Mouse (Mus musculus): ENCODE data around the gene Icam2.
A peak's percentile ranks its signal among the peaks of the same experiment; 100 is the strongest.
"Not testable (repeated sequence)": the region's sequence is repeated elsewhere in the genome, so short reads cannot be mapped to it uniquely, and the experiment has no call there.

Icam2 gene

GRCm38 (mm10) chr11:106344910-106345309 is 43.0 kb downstream of the Icam2 start:
- peak; percentile 28 for DNase-seq (ENCODE audit: low spot score)

- no peak for DNase-seq (ENCODE audit: low spot score)
Observed at GRCm38 (mm10) chr11:106340990-106341520, 46.8 kb downstream of the Icam2 start.

DNA sequence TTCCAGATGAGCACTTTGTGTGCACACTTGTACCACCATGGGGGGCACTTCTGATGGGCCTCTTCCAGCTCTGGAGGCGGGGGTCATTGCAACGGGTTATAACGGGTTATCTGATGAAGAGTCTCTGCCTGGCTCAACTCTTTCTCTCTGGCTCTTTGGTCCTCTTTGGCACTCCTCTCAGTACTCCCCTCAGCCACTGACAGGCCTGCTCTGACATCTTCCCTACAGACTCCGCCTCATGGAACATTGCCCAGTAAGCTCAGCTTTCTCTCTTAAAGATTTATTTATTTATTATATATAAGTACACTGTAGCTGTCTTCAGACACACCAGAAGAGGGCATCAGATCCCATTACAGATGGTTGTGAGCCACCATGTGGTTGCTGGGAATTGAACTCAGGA is 48.6 kb downstream of the Icam2 start:
- not testable (repeated sequence) for DNase-seq (ENCODE audit: low spot score)

- no peak for DNase-seq (ENCODE audit: low spot score)
Observed at GRCm38 (mm10) chr11:106338870-106339269, 49.0 kb downstream of the Icam2 start.

DNA sequence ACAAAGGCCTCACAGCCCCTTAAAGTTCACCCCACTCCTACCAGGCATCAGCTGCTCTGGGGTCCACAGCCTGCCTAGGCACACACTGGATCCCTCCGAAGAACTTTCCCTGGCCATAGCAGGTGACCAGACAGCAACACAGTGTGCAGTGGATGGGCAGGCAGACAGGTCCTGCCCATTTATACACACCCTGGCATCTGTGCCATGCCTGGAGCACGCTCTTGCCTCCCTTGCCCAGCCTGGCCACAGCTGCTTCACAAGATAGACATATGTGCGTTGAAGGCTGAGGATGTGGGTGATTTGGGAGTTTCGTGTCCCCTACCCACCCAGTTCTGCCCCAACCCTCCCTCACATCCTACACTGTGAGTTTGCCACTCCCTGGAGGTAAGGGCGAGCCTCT is 49.8 kb downstream of the Icam2 start:
- no peak for DNase-seq (ENCODE audit: low spot score)

DNA sequence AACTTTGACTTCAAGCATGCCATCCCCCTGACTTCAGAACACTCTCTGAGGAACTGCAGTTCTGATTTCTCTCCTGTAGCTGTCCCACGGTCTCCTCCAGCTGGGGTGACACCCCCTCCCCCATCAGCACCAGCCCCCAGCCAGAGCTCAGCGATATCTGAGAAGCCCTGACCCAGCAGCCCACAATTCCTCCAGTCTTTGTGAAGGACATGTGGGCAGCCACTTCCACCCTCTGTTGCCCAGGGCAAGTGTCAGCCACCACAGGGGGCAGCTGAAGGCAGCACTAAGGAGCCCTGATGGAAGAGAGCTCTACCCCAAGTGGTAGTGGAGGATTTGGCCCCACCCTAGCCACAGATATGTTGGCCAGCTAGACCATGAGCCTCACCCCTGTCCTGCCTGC is 53.8 kb downstream of the Icam2 start:
- no peak for DNase-seq (ENCODE audit: low spot score)

DNA sequence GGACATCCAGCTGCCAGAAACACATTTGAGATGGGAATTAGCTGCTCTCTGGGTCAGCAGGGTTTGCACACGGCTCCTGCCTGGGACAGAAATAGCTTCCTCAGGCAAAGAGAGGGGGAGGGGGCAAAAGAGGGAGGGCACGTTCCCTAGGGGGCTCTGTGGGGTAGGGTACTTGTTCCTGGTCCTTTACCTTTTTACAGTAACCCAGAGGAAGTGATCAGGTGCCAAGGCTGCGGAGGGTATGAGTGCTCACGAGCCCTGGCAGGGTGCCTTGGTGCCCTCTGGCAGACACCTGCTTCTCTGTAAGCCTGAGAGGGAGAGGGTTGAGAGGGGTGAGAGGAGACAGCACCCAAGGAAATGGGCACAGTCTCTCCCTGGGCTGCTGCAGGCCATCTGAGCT is 55.4 kb downstream of the Icam2 start:
- DNase-seq (ENCODE audit: low spot score): no peak

DNA sequence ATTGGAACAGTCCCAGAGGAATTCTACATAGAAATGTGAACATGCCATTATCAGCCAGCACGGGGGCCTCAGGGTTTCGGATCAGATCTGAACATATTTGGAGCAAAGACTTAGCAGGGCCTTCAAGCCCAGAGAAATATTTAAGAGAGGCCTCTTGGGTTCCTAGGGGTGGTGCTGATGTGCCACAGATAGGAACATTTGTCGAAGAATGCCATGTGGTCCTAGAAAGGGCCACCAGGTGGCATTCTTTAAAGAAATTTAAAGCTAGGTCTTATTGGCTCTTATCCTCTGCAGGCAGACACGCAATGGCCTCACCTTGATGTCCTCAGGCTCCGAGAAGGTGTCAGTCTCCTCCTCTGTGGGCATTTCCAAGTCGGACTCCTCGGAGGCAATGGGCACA is 58.2 kb downstream of the Icam2 start:
- DNase-seq (ENCODE audit: low spot score): peak; percentile 55

DNA sequence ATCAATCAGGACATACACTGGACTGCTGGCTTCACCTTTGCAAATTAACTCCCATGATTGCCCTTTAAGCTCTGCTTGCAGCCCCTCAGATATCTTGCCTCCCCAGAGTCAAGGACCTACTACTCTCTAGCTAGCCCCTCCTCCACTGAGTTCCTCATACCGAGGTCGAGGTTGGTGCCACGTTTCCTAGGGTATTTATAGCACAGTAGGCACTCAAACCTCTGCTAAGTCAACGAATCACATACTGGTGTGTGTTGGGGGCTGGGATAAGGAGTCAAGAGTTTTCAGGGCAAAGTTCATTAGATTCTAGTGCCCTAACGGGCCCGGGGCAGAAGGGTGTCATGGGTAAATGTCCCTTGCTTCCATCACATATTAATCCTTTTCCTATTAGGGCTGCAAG is 58.7 kb downstream of the Icam2 start:
- DNase-seq (ENCODE audit: low spot score): no peak

DNA sequence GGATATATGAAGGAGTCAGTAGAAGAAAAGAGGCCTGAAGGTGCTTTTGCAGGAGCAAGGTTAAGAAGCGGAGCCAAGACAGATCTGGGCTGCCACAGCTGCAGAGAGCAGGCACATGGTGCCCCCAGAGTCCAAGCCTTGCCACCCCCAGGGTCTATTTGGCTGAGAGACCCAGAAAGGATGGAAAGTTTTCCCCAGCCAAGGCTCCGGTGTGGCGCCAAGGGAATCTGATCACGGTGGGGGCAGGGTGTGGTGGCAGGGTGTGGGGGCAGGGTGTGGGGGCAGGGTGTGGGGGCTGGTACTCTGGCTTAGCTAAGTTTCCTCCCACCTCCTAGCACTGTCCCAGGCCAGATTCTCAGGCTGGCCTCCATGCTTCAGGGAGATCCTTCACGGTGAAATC is 59.4 kb downstream of the Icam2 start:
- DNase-seq (ENCODE audit: low spot score): no peak
